Mouse (Mus musculus) forebrain, embryonic 14.5 days (tissue): Measurements from ENCODE around the gene Tgm7. TPM values are rescaled to one million over a fixed set of nuclear protein-coding genes. Genes with fewer than 3 reads are reported as not detected.

Source experiments
- ATAC-seq: fragments of 200-750 bp; cut with Nextera tagmentation; 2 replicates; pipeline ENCODE4 v1.8.0; 2017; ENCODE audit warnings: mild to moderate bottlenecking, moderate library complexity
- DNase-seq: peaks from one replicate; pipeline ENCODE4 v3.0.0-alpha.2; 2015; ENCODE audit warnings: low spot score
- H3K27ac ChIP-seq: fragments of 300-500 bp; sonication (generic); 2 replicates; pipeline ENCODE4 v1.5.1; 2014; ENCODE audit warnings: low read depth, mild to moderate bottlenecking, control low read depth, low read length, moderate library complexity
- H3K27me3 ChIP-seq: fragments of 300-500 bp; sonication (generic); replicated peaks from 2 replicates; pipeline ENCODE4 v1.6.1; 2014; ENCODE audit warnings: low read length, control low read depth, mixed read lengths; ENCODE audit not compliant: control insufficient read depth, insufficient read depth
- H3K36me3 ChIP-seq: fragments of 300-500 bp; sonication (generic); 2 replicates; pipeline ENCODE4 v1.6.1; 2014; ENCODE audit warnings: low read length, control low read depth; ENCODE audit not compliant: control insufficient read depth, insufficient read depth
- H3K4me1 ChIP-seq: fragments of 300-500 bp; sonication (generic); 2 replicates; pipeline ENCODE4 v1.6.1; 2014; ENCODE audit warnings: antibody characterized with exemption, low read length, control low read depth; ENCODE audit not compliant: control insufficient read depth, insufficient read depth
- H3K4me2 ChIP-seq: fragments of 300-500 bp; sonication (generic); 2 replicates; pipeline ENCODE4 v1.6.1; 2014; ENCODE audit warnings: mild to moderate bottlenecking, control low read depth, low read length
- H3K4me3 ChIP-seq: fragments of 300-500 bp; sonication (generic); 2 replicates; pipeline ENCODE4 v1.5.1; 2014; ENCODE audit warnings: low read depth, low read length, control low read depth
- H3K9ac ChIP-seq: fragments of 300-500 bp; sonication (generic); 2 replicates; pipeline ENCODE4 v1.6.1; 2014; ENCODE audit warnings: mild to moderate bottlenecking, low read length, control low read depth, moderate library complexity
- H3K9me3 ChIP-seq: fragments of 300-500 bp; sonication (generic); replicated peaks from 2 replicates; pipeline ENCODE4 v1.6.1; 2016; ENCODE audit warnings: low read length, control low read depth, mixed read lengths; ENCODE audit not compliant: control insufficient read depth
- WGBS: fragments of 180-500 bp; shearing (Covaris S2); extraction: QIAGEN DNeasy Blood & Tissue Kit; methylation state at CpG from one replicate; pipeline ENCODE4 v1.1.7; 2014; 5-methylcytosine and 5-hydroxymethylcytosine counted together
- polyA plus RNA-seq: library from polyadenylated mRNA; unstranded; fragments of >200 nt; fragmentation: Nextera tagmentation; extraction: Ambion mirVana; gene quantifications from 2 replicates; pipeline ENCODE4 v1.2.1, GENCODE M21; 2014

Tgm7 gene
- polyA plus RNA-seq, 1 experiment from 2014 or later: not detected

GRCm38 (mm10) chr2:121088507-121088906 is 21.1 kb downstream of the Tgm7 start:
- Histone ChIP-seq H3K4me3 (no peak overlapping the region), H3K4me2 (no peak overlapping the region), H3K36me3 (no peaks in the 10 kb centered on the region), H3K27ac (no peak overlapping the region), H3K9ac (no peak overlapping the region), H3K27me3 (no peaks in the 10 kb centered on the region), H3K9me3 (no peaks in the 10 kb centered on the region), H3K4me1 (no peaks in the 10 kb centered on the region)
- DNase-seq (no peak), ATAC-seq (no peak)
- WGBS: 87% methylated on average over 3 of the region's 3 CpGs

- Histone ChIP-seq H3K9me3 (no peaks in the 10 kb centered on the region), H3K36me3 (no peaks in the 10 kb centered on the region), H3K9ac (no peak within 1 kb of the TSS), H3K4me1 (no peaks in the 10 kb centered on the region), H3K27ac (no peak within 1 kb of the TSS), H3K4me3 (no peak within 1 kb of the TSS), H3K4me2 (no peak within 1 kb of the TSS), H3K27me3 (no peaks in the 10 kb centered on the region)
- ATAC-seq: no peak
- DNase-seq: no peak
- 62% methylated on average over 6 of the region's 6 CpGs for WGBS
These were observed 24.0 kb downstream of the Tgm7 start, which contains the start of gene Tgm5 for GRCm38 (mm10) chr2:121085480-121086185. Tgm5 (minus strand) TSS chr2:121085841.

GRCm38 (mm10) chr2:121082626-121083025 is 27.0 kb downstream of the Tgm7 start:
- Histone ChIP-seq H3K4me3 (no peak overlapping the region), H3K27me3 (no peaks in the 10 kb centered on the region), H3K9me3 (no peaks in the 10 kb centered on the region), H3K27ac (no peak overlapping the region), H3K4me2 (no peak overlapping the region), H3K36me3 (no peaks in the 10 kb centered on the region), H3K4me1 (no peaks in the 10 kb centered on the region), H3K9ac (no peak overlapping the region)
- 89% methylated on average over 1 of the region's 1 CpGs for WGBS
- DNase-seq (no peak), ATAC-seq (no peak)

GRCm38 (mm10) chr2:121074747-121075146 is 34.8 kb downstream of the Tgm7 start:
- Histone ChIP-seq H3K9ac (no peak overlapping the region), H3K9me3 (no peaks in the 10 kb centered on the region), H3K36me3 (no peaks in the 10 kb centered on the region), H3K4me2 (no peak overlapping the region), H3K4me1 (no peaks in the 10 kb centered on the region), H3K27me3 (no peaks in the 10 kb centered on the region), H3K27ac (no peak overlapping the region), H3K4me3 (no peak overlapping the region)
- ATAC-seq (no peak), DNase-seq (no peak)
- WGBS: 82% methylated on average over 7 of the region's 7 CpGs

- no peaks in the 10 kb centered on the region for H3K4me1 ChIP-seq
- DNase-seq (no peak), ATAC-seq (no peak)
- no peaks in the 10 kb centered on the region for H3K27me3 ChIP-seq
- H3K9me3 ChIP-seq: no peaks in the 10 kb centered on the region
- no peak overlapping the region for H3K9ac ChIP-seq
- H3K36me3 ChIP-seq: no peaks in the 10 kb centered on the region
- H3K27ac ChIP-seq: no peak overlapping the region
- 82% methylated on average over 6 of the region's 6 CpGs for WGBS
- H3K4me2 ChIP-seq: no peak overlapping the region
- no peak overlapping the region for H3K4me3 ChIP-seq
These were observed 37.7 kb downstream of the Tgm7 start for GRCm38 (mm10) chr2:121071871-121072270.

- no peaks in the 10 kb centered on the region for H3K9me3 ChIP-seq
- no peaks in the 10 kb centered on the region for H3K27me3 ChIP-seq
- 83% methylated on average over 6 of the region's 6 CpGs for WGBS
- H3K4me1 ChIP-seq: no peaks in the 10 kb centered on the region
- H3K9ac ChIP-seq: no peak overlapping the region
- no peak overlapping the region for H3K4me2 ChIP-seq
- H3K36me3 ChIP-seq: no peaks in the 10 kb centered on the region
- no peak for DNase-seq
- no peak overlapping the region for H3K4me3 ChIP-seq
- no peak for ATAC-seq
- H3K27ac ChIP-seq: no peak overlapping the region
These were observed 40.1 kb downstream of the Tgm7 start for GRCm38 (mm10) chr2:121069506-121069905.

GRCm38 (mm10) chr2:121067116-121067515 is 42.5 kb downstream of the Tgm7 start:
- WGBS: 69% methylated on average over 4 of the region's 4 CpGs
- H3K4me2 ChIP-seq: no peak overlapping the region
- no peak for ATAC-seq
- H3K9me3 ChIP-seq: no peaks in the 10 kb centered on the region
- H3K9ac ChIP-seq: no peak overlapping the region
- H3K4me1 ChIP-seq: no peaks in the 10 kb centered on the region
- no peak for DNase-seq
- no peaks in the 10 kb centered on the region for H3K27me3 ChIP-seq
- H3K27ac ChIP-seq: no peak overlapping the region
- no peak overlapping the region for H3K4me3 ChIP-seq
- H3K36me3 ChIP-seq: no peaks in the 10 kb centered on the region

GRCm38 (mm10) chr2:121061315-121061714 is 48.3 kb downstream of the Tgm7 start:
- Histone ChIP-seq H3K36me3 (no peaks in the 10 kb centered on the region), H3K9me3 (no peaks in the 10 kb centered on the region), H3K4me1 (no peaks in the 10 kb centered on the region), H3K27me3 (no peaks in the 10 kb centered on the region), H3K4me2 (no peak overlapping the region), H3K9ac (no peak overlapping the region), H3K27ac (no peak overlapping the region), H3K4me3 (no peak overlapping the region)
- ATAC-seq: no peak
- WGBS: 92% methylated on average over 2 of the region's 2 CpGs
- DNase-seq: no peak

GRCm38 (mm10) chr2:121057997-121058396 is 51.6 kb downstream of the Tgm7 start:
- no peak overlapping the region for H3K27ac ChIP-seq
- H3K4me3 ChIP-seq: no peak overlapping the region
- WGBS: 78% methylated on average over 6 of the region's 6 CpGs
- no peaks in the 10 kb centered on the region for H3K36me3 ChIP-seq
- H3K9me3 ChIP-seq: no peaks in the 10 kb centered on the region
- no peak for DNase-seq
- no peaks in the 10 kb centered on the region for H3K27me3 ChIP-seq
- H3K4me1 ChIP-seq: no peaks in the 10 kb centered on the region
- no peak for ATAC-seq
- no peak overlapping the region for H3K4me2 ChIP-seq
- no peak overlapping the region for H3K9ac ChIP-seq
